Mouse (Mus musculus) embryonic facial prominence, embryonic 10.5 days (tissue): ENCODE results near the gene Slc16a2. TPM values are rescaled to one million over a fixed set of nuclear protein-coding genes. Genes with fewer than 3 reads are reported as not detected.

ENCODE experiments used
- DNase-seq: peaks from one replicate; pipeline ENCODE4 v3.0.0-alpha.2; 2017; ENCODE audit warnings: low spot score
- H3K27ac ChIP-seq: fragments of 300-500 bp; sonication (generic); replicated peaks from 2 replicates; pipeline ENCODE4 v1.5.1; 2016; ENCODE audit warnings: mild to moderate bottlenecking
- H3K27me3 ChIP-seq: fragments of 300-500 bp; sonication (generic); replicated peaks from 2 replicates; pipeline ENCODE4 v1.6.1; 2016; ENCODE audit warnings: low read depth, mild to moderate bottlenecking; ENCODE audit not compliant: poor library complexity, severe bottlenecking
- H3K36me3 ChIP-seq: fragments of 300-500 bp; sonication (generic); replicated peaks from 2 replicates; pipeline ENCODE4 v1.6.1; 2016; ENCODE audit warnings: mild to moderate bottlenecking, moderate library complexity
- H3K4me1 ChIP-seq: fragments of 300-500 bp; sonication (generic); 2 replicates; pipeline ENCODE4 v1.6.1; 2016
- H3K4me3 ChIP-seq: fragments of 300-500 bp; sonication (generic); 2 replicates; pipeline ENCODE4 v1.5.1; 2016; ENCODE audit warnings: mild to moderate bottlenecking, moderate library complexity
- H3K9me3 ChIP-seq: fragments of 300-500 bp; sonication (generic); 2 replicates; pipeline ENCODE4 v1.6.1; 2016; ENCODE audit warnings: mild to moderate bottlenecking
- WGBS: fragments of 180-500 bp; shearing (Covaris S2); methylation state at CpG from one replicate; pipeline ENCODE4 v1.1.7; 2016; 5-methylcytosine and 5-hydroxymethylcytosine counted together
- polyA plus RNA-seq: library from polyadenylated mRNA; unstranded; fragments of >200 nt; fragmentation: Nextera tagmentation; extraction: Ambion mirVana; gene quantifications from 2 replicates; pipeline ENCODE4 v1.2.1, GENCODE M21; 2016

Gene Slc16a2
- polyA plus RNA-seq, 1 experiment from 2014 or later, result 9.9 TPM

DNA sequence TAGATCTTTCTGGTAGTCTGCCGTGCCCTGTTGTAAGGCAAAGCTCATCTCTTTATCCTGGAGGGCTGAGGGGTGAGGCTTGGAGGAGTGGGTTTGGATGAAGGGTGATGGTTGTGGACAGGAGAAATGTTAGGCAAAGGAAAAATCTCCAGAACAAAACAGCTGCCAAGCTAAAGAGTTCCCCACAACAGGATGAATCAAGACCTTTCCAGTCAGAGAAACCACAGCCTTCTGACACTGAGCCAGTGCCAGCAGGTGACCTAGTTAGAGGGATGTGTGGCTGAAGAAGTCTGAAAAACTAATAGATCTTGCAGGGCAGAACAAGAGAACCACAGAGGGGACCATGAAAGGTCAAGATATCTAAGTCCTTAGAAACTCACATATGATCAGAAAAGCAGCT is 24.8 kb downstream of the Slc16a2 start:
- Histone ChIP-seq H3K36me3 (no peaks in the 10 kb centered on the region), H3K27ac (no peak overlapping the region), H3K4me1 (no peaks in the 10 kb centered on the region), H3K9me3 (no peaks in the 10 kb centered on the region), H3K4me3 (no peak overlapping the region), H3K27me3 (peaks cover 88% of the 10 kb centered on the region)
- DNase-seq, result no peak
- WGBS, result 94% methylated on average over 1 of the region's 1 CpGs

DNA sequence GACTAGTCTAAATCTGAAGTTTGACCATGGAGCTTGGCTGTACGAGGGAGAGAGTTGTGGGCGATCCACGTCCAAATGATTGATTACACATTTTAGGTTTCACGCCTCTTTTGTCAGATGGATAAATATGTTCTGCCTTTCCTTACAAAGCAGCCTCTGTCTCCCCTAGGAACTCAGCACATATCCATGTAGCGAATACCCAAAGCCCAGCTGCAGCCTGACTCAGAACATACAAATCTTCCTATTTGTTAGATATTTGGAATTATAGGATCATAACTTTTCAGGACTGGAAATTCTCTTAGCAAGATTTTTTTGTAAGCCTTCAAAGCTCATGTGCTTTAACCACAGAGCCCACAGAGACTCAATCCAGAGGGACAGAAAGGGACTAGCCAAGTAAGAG is 26.3 kb downstream of the Slc16a2 start:
- peaks cover 100% of the 10 kb centered on the region for H3K27me3 ChIP-seq
- no peak for DNase-seq
- H3K4me1 ChIP-seq, result no peaks in the 10 kb centered on the region
- H3K9me3 ChIP-seq, result no peaks in the 10 kb centered on the region
- 90% methylated on average over 5 of the region's 5 CpGs for WGBS
- H3K27ac ChIP-seq, result no peak overlapping the region
- no peaks in the 10 kb centered on the region for H3K36me3 ChIP-seq
- H3K4me3 ChIP-seq, result no peak overlapping the region

DNA sequence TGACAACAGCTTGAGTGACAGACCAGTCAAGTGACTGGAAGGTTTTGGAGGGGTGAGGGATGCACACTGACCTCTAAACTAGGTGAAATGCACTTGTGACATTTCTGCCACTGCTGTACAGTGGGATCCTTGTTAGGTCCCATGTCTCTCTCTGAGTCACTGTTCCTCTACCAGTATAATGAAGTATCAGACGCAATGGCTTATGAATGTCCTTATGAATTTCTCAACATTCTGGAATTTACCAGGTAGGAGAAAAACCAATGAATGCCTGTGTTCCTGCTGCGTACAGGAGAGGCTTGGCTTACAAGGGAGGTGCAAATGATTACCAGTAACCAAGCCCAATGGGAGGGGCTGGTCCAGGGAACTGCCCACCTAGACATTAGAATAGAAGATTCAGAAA is 30.5 kb downstream of the Slc16a2 start:
- H3K27me3 ChIP-seq, result peaks cover 95% of the 10 kb centered on the region
- H3K9me3 ChIP-seq, result no peaks in the 10 kb centered on the region
- no peak overlapping the region for H3K27ac ChIP-seq
- no peak overlapping the region for H3K4me3 ChIP-seq
- no peaks in the 10 kb centered on the region for H3K36me3 ChIP-seq
- H3K4me1 ChIP-seq, result no peaks in the 10 kb centered on the region
- DNase-seq, result no peak
- 83% methylated on average over 2 of the region's 2 CpGs for WGBS

DNA sequence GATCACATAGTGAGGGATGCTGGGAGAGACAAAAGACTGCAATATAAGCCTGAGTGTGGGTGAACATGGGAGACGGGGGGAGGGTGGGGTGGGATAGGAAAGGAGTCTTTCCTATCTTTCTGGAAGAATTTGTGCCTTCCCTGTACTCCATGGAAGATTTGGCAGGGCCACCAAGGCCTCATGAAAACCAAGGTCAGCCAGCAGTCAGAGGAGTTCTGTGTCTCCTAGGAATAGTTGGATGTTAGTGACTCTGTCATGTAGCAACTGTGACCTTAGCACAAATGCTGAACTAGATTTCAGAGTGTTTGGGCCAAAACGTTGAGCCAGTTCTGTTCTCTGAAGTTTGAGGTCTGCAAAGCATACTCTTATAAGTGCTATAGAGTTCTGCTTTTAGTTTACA is 36.1 kb downstream of the Slc16a2 start:
- H3K27me3 ChIP-seq, result peaks cover 95% of the 10 kb centered on the region
- H3K4me1 ChIP-seq, result no peaks in the 10 kb centered on the region
- H3K4me3 ChIP-seq, result no peak overlapping the region
- H3K9me3 ChIP-seq, result no peaks in the 10 kb centered on the region
- no peak for DNase-seq
- 72% methylated on average over 2 of the region's 2 CpGs for WGBS
- H3K27ac ChIP-seq, result no peak overlapping the region
- no peaks in the 10 kb centered on the region for H3K36me3 ChIP-seq

DNA sequence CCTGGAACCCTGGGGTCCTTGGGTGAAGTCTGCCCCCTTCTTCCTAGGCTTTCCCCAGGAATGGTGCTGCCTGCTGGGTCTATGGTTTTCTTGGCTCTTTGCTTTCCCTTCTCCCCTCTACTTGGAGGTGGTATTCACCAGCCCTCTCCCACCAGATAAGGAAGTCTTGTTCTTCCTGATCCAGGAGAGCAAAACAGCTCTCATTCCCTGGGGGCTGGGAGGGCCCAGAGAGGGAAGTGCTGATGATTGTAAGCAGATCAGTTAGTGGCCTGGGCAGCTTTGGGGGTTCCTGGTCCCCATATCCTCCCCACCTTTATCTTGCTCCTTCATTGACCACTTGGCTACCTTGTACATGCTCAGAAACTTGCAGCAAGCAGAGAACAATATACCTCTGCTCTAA is 45.4 kb downstream of the Slc16a2 start:
- Histone ChIP-seq H3K4me3 (no peak overlapping the region), H3K36me3 (no peaks in the 10 kb centered on the region), H3K27me3 (peaks cover 93% of the 10 kb centered on the region), H3K9me3 (no peaks in the 10 kb centered on the region), H3K27ac (no peak overlapping the region), H3K4me1 (no peaks in the 10 kb centered on the region)
- DNase-seq, result no peak

DNA sequence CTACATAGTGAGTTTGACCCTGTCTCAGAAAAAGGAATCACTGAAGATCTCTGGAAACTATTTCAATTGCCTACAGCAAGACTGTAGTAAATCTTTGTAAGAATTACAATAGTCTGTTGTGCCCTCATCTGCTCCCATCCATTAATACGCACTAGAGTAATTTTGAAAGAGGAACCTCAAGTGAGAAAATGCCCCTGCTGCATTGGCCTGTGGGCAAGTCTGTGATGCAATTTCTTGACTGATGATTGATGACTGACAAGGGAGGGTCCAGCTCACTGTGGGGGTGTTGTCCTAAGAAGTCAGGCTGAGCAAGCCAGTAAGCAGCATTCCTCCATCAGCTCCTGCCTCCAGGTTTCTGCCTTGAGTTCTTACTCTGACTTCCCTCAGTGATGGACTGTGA is 75.6 kb downstream of the Slc16a2 start:
- Histone ChIP-seq H3K36me3 (no peaks in the 10 kb centered on the region), H3K27me3 (peaks cover 80% of the 10 kb centered on the region), H3K4me1 (peaks cover 15% of the 10 kb centered on the region), H3K27ac (no peak overlapping the region), H3K4me3 (no peak overlapping the region), H3K9me3 (no peaks in the 10 kb centered on the region)
- DNase-seq, result no peak
- WGBS, result 92% methylated on average over 1 of the region's 1 CpGs

DNA sequence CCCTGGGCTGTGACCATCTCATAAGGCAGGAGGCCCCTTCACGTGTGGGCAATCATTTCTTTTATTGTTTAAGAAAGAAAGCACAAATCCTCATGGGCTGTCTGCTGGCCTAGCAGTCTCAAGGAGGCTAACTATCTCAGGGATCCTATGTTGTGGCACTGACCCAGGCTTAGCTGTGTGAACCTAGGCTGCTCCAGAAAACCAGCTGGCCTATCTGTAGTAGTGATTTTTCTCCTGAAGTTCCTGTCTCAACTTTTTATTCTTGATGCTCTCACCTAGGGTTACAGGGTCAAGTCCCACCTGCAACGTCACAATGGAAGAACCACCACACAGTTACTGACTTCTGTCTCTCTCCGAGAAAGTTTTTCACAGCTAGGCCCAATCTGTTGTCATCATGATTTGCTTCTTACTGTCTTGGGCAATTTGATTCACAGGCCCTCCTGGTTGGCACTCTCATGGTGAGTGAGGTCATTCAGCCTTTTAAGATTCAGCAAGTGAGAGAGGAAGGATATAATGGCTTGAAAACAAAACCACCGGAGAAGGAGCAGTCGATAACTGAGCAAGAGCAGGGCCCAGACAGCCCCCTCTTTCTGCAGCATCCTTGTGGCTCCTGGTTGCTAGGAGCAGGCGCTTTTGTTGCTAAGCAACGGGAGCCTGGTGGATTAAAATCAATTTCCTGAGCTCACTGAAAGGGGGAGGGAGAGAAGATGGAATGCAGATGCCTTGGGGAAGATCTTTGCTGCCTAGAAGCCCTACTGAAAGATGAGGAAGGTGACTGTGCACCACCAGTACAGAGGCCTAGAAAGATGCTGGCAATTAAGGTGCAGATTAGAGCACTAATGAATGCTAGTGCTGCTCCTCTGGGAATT is 77.4 kb downstream of the Slc16a2 start:
- peak; percentile 76 for DNase-seq
- Histone ChIP-seq H3K36me3 (no peaks in the 10 kb centered on the region), H3K27ac (peak overlapping the region; percentile 44), H3K27me3 (peaks cover 86% of the 10 kb centered on the region), H3K9me3 (no peaks in the 10 kb centered on the region), H3K4me3 (no peak overlapping the region), H3K4me1 (peaks cover 15% of the 10 kb centered on the region)
- 39% methylated on average over 7 of the region's 7 CpGs for WGBS

DNA sequence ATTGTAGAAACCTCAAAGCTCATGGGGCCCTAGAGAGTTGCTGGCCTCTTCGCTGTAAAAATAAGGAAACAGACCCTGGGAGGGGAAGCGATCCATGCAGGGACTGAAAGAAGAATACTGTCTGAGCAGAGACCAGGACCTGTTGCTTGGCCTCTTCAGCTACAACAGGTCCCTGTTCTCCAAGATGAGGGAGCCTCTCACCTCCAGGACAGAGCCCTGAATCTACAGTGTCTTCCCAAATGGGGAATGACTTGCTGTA is 79.8 kb downstream of the Slc16a2 start:
- H3K9me3 ChIP-seq, result no peaks in the 10 kb centered on the region
- WGBS, result 87% methylated on average over 2 of the region's 2 CpGs
- peaks cover 87% of the 10 kb centered on the region for H3K27me3 ChIP-seq
- H3K27ac ChIP-seq, result no peak overlapping the region
- no peaks in the 10 kb centered on the region for H3K36me3 ChIP-seq
- no peak overlapping the region for H3K4me3 ChIP-seq
- peaks cover 15% of the 10 kb centered on the region for H3K4me1 ChIP-seq
- no peak for DNase-seq

DNA sequence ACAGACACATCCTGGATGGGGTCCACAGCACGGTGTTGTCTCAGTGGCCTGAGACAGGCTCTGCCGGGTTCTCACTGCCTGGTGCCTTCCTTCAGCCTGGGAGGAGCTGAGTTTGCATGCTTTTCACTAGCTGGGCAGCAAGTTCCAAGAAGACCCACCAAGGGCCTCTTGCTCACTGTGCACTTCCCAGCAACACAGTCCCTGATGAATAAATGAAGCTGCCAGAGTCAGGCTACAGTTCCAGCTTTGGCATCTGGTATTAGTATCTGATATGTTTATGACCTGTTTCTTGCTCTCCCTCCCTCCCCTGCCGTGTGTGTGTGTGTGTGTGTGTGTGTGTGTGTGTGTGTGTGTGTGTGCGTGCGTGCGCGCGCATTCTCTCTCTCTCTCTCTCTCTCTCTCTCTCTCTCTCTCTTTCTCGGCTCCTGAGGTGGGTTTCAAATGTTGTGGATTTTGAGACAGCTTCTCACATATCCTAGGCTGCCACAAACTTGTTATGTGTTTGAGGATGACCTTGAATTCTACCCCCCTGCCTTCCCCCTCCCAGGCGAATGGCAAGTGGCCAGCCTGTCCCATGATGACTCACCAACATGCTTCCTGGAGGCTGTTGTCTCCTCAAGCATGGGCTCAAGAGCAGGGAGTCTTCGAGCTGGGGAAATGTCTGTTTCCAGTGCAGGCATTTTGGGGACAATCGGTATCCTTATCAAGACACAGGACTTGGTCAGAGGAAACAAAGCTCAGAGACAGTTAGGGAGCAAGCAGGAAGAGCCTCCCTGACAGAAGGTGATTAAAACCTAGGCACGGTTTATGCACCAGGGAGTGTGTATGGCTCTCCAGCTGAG is 80.3 kb downstream of the Slc16a2 start:
- WGBS, result 70% methylated on average over 13 of the region's 13 CpGs

DNA sequence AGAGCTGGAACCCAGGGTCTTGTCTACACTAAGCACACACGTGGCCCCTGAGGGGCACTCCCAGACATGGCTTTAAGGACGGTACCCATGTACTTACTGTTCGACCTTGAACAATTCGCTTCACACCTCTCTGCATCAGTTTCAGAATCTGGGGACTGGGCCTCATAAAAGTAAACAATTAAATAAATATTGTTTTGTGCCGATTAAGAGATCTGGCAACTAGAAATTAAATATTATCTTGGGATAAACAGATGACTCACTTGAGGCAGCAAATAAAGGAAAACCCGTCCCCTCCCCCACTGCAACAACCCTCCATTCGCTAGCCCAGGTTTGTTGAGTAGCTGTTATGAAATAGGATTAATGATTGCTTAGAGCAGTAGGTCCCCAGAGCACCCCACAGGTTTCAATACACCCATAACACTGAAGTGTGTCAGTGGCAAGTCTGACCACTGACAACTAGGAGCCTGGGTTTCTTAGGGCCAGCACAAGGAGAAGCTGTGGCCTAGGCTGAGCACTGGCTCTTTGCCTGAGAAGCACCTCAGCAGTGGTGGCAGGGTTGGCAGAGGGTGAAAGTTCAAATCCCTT is 87.7 kb downstream of the Slc16a2 start:
- no peaks in the 10 kb centered on the region for H3K9me3 ChIP-seq
- H3K36me3 ChIP-seq, result no peaks in the 10 kb centered on the region
- no peak overlapping the region for H3K4me3 ChIP-seq
- H3K4me1 ChIP-seq, result no peaks in the 10 kb centered on the region
- 82% methylated on average over 7 of the region's 7 CpGs for WGBS
- no peak overlapping the region for H3K27ac ChIP-seq
- H3K27me3 ChIP-seq, result peaks cover 98% of the 10 kb centered on the region
- DNase-seq, result no peak

More for the DNA sequence above, 80.3 kb downstream of the Slc16a2 start:
- H3K27me3 ChIP-seq, result peaks cover 87% of the 10 kb centered on the region
- H3K9me3 ChIP-seq, result no peaks in the 10 kb centered on the region
- no peaks in the 10 kb centered on the region for H3K36me3 ChIP-seq
- peaks cover 15% of the 10 kb centered on the region for H3K4me1 ChIP-seq
- no peak overlapping the region for H3K27ac ChIP-seq
- peak; percentile 8 for DNase-seq
- H3K4me3 ChIP-seq, result no peak overlapping the region

DNA sequence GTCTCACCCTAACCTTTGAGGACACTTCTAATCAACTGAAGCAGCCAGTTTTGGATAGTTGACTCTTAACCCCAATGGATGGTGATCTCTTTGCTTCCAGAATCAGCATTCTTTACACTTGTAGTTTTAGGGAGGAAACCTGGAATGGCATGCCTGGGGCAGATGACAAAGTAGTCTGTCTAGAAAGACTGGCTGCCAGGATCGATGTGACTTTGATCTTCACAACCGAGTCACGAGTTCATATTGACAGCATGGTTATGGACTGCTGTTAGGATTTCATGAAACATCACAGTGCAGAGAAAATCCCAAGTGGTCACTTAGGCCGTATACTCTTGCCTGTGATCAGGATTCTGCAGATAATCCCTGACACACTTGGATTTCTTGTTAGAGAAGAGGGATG is 88.7 kb downstream of the Slc16a2 start:
- Histone ChIP-seq H3K36me3 (no peaks in the 10 kb centered on the region), H3K27me3 (peaks cover 97% of the 10 kb centered on the region), H3K4me3 (no peak overlapping the region), H3K4me1 (no peaks in the 10 kb centered on the region), H3K27ac (no peak overlapping the region), H3K9me3 (no peaks in the 10 kb centered on the region)
- no peak for DNase-seq
- WGBS, result 80% methylated on average over 4 of the region's 4 CpGs

DNA sequence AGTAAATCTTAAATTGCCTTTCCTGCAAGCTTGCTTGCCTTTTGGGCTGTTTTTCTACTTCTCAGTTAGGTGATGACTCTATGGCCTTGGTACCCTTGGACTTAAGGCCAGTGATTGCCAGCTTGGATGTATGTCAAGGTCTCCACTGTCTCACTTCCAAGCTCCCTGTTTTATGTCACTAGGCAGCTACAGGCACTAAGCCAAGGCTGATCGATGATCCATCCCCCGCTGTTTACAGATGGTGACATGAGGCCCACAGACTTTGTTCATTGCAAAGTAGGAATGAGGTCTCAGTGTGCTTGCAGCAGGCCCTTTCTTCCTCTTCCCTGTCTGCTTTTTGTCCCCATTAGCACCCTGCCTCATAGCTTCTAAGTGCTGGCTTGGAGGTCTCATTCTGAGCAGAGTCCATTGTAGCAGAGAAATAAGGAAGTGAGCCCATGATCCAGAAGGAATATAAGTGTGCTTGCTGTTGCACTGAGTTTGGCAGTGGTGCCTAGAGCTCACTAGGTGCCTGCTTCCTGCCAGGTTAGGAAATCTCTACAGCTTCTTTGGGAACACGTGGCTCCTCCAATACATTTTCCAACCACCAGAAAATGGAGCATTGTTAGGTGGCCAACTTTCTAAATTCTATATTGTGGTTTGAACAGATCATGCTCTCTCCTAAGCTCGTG is 89.6 kb downstream of the Slc16a2 start:
- Histone ChIP-seq H3K27me3 (peaks cover 94% of the 10 kb centered on the region), H3K9me3 (no peaks in the 10 kb centered on the region), H3K27ac (no peak overlapping the region), H3K4me3 (no peak overlapping the region), H3K36me3 (no peaks in the 10 kb centered on the region), H3K4me1 (no peaks in the 10 kb centered on the region)
- DNase-seq, result no peak
- 85% methylated on average over 4 of the region's 4 CpGs for WGBS
